Mouse (Mus musculus) lung, postnatal 0 days (tissue): ENCODE measurements around the gene Lgals7. TPM values are rescaled to one million over a fixed set of nuclear protein-coding genes. Genes with fewer than 3 reads are reported as not detected.
A peak's percentile ranks its signal among the peaks of the same experiment; 100 is the strongest.

Experiments used
- ATAC-seq: fragments of 200-750 bp; cut with Nextera tagmentation; 2 replicates; pipeline ENCODE4 v1.8.0; 2017; ENCODE audit warnings: moderate library complexity
- DNase-seq: peaks from one replicate; pipeline ENCODE4 v3.0.0-alpha.2; 2016; ENCODE audit warnings: low spot score
- H3K27ac ChIP-seq: fragments of 300-500 bp; sonication (generic); 2 replicates; pipeline ENCODE4 v1.5.1; 2014; ENCODE audit warnings: antibody characterized with exemption, mild to moderate bottlenecking, low read length, mixed read lengths
- H3K27me3 ChIP-seq: fragments of 300-500 bp; sonication (generic); replicated peaks from 2 replicates; pipeline ENCODE4 v1.6.1; 2014; ENCODE audit warnings: low read length, mixed read lengths; ENCODE audit not compliant: insufficient read depth
- H3K36me3 ChIP-seq: fragments of 300-500 bp; sonication (generic); 2 replicates; pipeline ENCODE4 v1.6.1; 2014; ENCODE audit warnings: low read length, mixed read lengths; ENCODE audit not compliant: insufficient read depth
- H3K4me1 ChIP-seq: fragments of 300-500 bp; sonication (generic); 2 replicates; pipeline ENCODE4 v1.6.1; 2014; ENCODE audit warnings: antibody characterized with exemption, low read depth, low read length, mixed read lengths; ENCODE audit not compliant: insufficient read depth
- H3K4me2 ChIP-seq: fragments of 300-500 bp; sonication (generic); replicated peaks from 2 replicates; pipeline ENCODE4 v1.6.1; 2014; ENCODE audit warnings: low read depth, mild to moderate bottlenecking, low read length, moderate library complexity, mixed read lengths
- H3K4me3 ChIP-seq: fragments of 300-500 bp; sonication (generic); 2 replicates; pipeline ENCODE4 v1.5.1; 2014; ENCODE audit warnings: low read depth, low read length
- H3K9ac ChIP-seq: fragments of 300-500 bp; sonication (generic); replicated peaks from 2 replicates; pipeline ENCODE4 v1.6.1; 2014; ENCODE audit warnings: low read depth, mild to moderate bottlenecking
- H3K9me3 ChIP-seq: fragments of 300-500 bp; sonication (generic); 2 replicates; pipeline ENCODE4 v1.6.1; 2016; ENCODE audit warnings: low read length, mixed read lengths
- CTCF ChIP-seq: IDR thresholded peaks from 2 replicates; pipeline ENCODE4 v1.5.1; 2016; ENCODE audit warnings: antibody characterized with exemption, mild to moderate bottlenecking
- EP300 ChIP-seq: IDR thresholded peaks from 2 replicates; pipeline ENCODE4 v1.6.1; 2016; ENCODE audit warnings: antibody characterized with exemption, mild to moderate bottlenecking, control low read depth
- WGBS: fragments of 180-500 bp; shearing (Covaris S2); extraction: QIAGEN DNeasy Blood & Tissue Kit; methylation state at CpG from one replicate; pipeline ENCODE4 v1.1.7; 2014; 5-methylcytosine and 5-hydroxymethylcytosine counted together
- polyA plus RNA-seq: library from polyadenylated mRNA; unstranded; fragments of >200 nt; fragmentation: Nextera tagmentation; extraction: Ambion mirVana; gene quantifications from 2 replicates; pipeline ENCODE4 v1.2.1, GENCODE M21; 2015

The Lgals7 gene
- polyA plus RNA-seq, 1 experiment from 2014 or later: 3.0 TPM

DNA sequence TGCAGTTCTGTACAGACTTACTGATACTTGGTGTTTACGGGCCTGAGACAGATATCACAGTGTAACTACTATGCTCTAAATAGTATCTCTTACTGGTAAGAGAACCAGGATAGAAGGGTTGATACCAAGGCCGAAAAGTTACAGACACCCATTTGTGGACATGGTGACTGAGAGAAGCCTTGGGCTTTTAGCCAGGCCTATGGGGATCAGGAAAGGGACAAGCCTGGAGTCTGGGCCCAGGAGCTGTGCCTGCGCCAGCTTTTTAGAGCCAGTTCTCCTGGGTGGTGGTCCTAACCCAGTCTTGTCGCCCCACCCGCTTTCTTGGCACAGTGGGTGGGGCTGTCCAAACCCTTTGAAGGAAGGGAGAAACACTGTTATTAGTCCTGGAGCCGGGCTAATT lies 38.5 kb downstream of the Lgals7 start:
- no peak overlapping the region for H3K27ac ChIP-seq
- H3K4me1 ChIP-seq: no peaks in the 10 kb centered on the region
- H3K4me2 ChIP-seq: no peak overlapping the region
- H3K9me3 ChIP-seq: no peaks in the 10 kb centered on the region
- peaks cover 59% of the 10 kb centered on the region for H3K36me3 ChIP-seq
- no peak for TF ChIP-seq EP300
- TF ChIP-seq CTCF: no peak
- no peak for ATAC-seq
- no peaks in the 10 kb centered on the region for H3K27me3 ChIP-seq
- no peak overlapping the region for H3K4me3 ChIP-seq
- H3K9ac ChIP-seq: no peak overlapping the region
- DNase-seq: no peak
- WGBS: 94% methylated on average over 6 of the region's 6 CpGs

GRCm38 (mm10) chr7:28902809-28903208 lies 39.2 kb downstream of the Lgals7 start:
- WGBS: 92% methylated on average over 3 of the region's 3 CpGs
- H3K4me3 ChIP-seq: no peak overlapping the region
- no peaks in the 10 kb centered on the region for H3K4me1 ChIP-seq
- no peak overlapping the region for H3K4me2 ChIP-seq
- no peak for TF ChIP-seq EP300
- H3K27ac ChIP-seq: no peak overlapping the region
- no peak for DNase-seq
- no peak for ATAC-seq
- H3K36me3 ChIP-seq: peaks cover 55% of the 10 kb centered on the region
- H3K27me3 ChIP-seq: no peaks in the 10 kb centered on the region
- no peak overlapping the region for H3K9ac ChIP-seq
- H3K9me3 ChIP-seq: no peaks in the 10 kb centered on the region

GRCm38 (mm10) chr7:28903778-28904177 lies 40.1 kb downstream of the Lgals7 start:
- 70% methylated on average over 10 of the region's 10 CpGs for WGBS

DNA sequence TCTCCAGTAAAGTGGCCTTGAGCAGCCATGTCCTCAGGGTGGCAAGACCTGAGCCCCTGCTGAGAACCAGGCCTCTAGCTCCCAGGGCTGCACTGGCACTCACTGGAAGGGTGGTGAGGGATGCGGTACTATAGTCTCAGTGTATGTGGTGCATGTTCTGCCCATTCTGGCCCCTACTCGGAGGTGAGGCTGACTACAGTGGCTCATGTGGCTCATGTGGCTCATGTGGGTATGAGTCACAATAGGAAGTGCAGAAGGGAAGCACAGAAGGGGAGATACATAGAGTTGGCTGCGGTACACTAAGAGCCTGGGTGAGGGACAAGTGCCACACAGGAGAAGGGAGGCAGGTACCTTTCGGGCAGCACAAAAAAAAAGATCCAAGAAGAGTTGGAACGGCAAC lies 43.5 kb downstream of the Lgals7 start:
- ATAC-seq (no peak), DNase-seq (no peak)
- Histone ChIP-seq H3K27ac (no peak overlapping the region), H3K36me3 (peaks cover 63% of the 10 kb centered on the region), H3K27me3 (no peaks in the 10 kb centered on the region), H3K9me3 (no peaks in the 10 kb centered on the region), H3K4me3 (no peak overlapping the region), H3K9ac (no peak overlapping the region), H3K4me1 (no peaks in the 10 kb centered on the region; the same call in 1 of the 2 replicates), H3K4me2 (no peak overlapping the region)
- WGBS: 83% methylated on average over 5 of the region's 5 CpGs
- TF ChIP-seq EP300 (no peak), CTCF (no peak)

More at GRCm38 (mm10) chr7:28903778-28904177, 40.1 kb downstream of the Lgals7 start:
- ATAC-seq (peak; percentile 51), DNase-seq (no peak)
- Histone ChIP-seq H3K4me2 (no peak overlapping the region), H3K36me3 (peaks cover 57% of the 10 kb centered on the region), H3K4me1 (no peaks in the 10 kb centered on the region), H3K9me3 (no peaks in the 10 kb centered on the region), H3K9ac (no peak overlapping the region), H3K27ac (no peak overlapping the region), H3K4me3 (no peak overlapping the region), H3K27me3 (no peaks in the 10 kb centered on the region)
- TF ChIP-seq EP300: no peak
- no peak for TF ChIP-seq CTCF

DNA sequence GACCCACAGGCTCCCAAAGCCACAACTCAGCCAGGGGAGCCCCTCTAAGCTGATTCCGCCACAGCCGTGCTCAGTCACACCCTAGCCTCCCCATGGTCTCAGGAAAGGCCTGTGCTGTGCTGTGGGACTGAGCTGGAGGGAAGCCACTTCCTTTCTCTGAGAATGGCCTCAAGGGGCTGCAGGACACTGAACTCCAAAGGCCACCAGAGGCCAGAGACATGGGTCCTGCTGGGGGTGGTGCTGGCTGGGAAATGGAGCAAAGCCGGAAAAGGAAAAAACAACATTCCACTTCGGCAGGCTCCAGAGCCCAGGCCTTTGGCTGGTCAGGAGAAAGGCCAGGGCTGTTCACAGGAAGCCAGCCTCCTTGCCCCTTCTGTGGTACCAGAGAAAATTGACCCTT lies 48.0 kb downstream of the Lgals7 start:
- peak; percentile 71 for DNase-seq
- WGBS: 50% methylated on average over 4 of the region's 4 CpGs

GRCm38 (mm10) chr7:28913171-28913570 lies 49.5 kb downstream of the Lgals7 start:
- TF ChIP-seq CTCF (no peak), EP300 (no peak)
- Histone ChIP-seq H3K4me2 (no peak overlapping the region), H3K27ac (no peak overlapping the region), H3K4me1 (peaks cover 4% of the 10 kb centered on the region; the same call in 1 of the 2 replicates), H3K9me3 (no peaks in the 10 kb centered on the region), H3K27me3 (no peaks in the 10 kb centered on the region), H3K9ac (no peak overlapping the region), H3K4me3 (no peak overlapping the region), H3K36me3 (peaks cover 60% of the 10 kb centered on the region)
- WGBS: 82% methylated on average over 11 of the region's 11 CpGs
- no peak for DNase-seq
- ATAC-seq: no peak

More for the DNA sequence above, 48.0 kb downstream of the Lgals7 start:
- no peak overlapping the region for H3K4me3 ChIP-seq
- H3K36me3 ChIP-seq: peaks cover 68% of the 10 kb centered on the region
- peak overlapping the region; percentile 72 for H3K27ac ChIP-seq
- no peaks in the 10 kb centered on the region for H3K9me3 ChIP-seq
- ATAC-seq: peak; percentile 92
- H3K9ac ChIP-seq: no peak overlapping the region
- no peaks in the 10 kb centered on the region; the same call in 1 of the 2 replicates for H3K4me1 ChIP-seq
- no peaks in the 10 kb centered on the region for H3K27me3 ChIP-seq
- no peak overlapping the region for H3K4me2 ChIP-seq
- TF ChIP-seq EP300: peak; percentile 73
- TF ChIP-seq CTCF: peak; percentile 64

Other genes starting within 250 kb of the Lgals7 start
- gene Acp7, start 232.5 kb upstream of the Lgals7 start, polyA plus RNA-seq: not detected in 2 replicates
- 2.3 and 2.8 TPM in 2 replicates for gene Fbxo27, start 171.0 kb upstream of the Lgals7 start, polyA plus RNA-seq
- 10.9 and 11.0 TPM in 2 replicates for gene Fbxo17, start 147.0 kb upstream of the Lgals7 start, polyA plus RNA-seq
- gene Mrps12, start 122.0 kb upstream of the Lgals7 start, polyA plus RNA-seq: 99.7 and 101 TPM in 2 replicates
- gene Sars2, start 121.9 kb upstream of the Lgals7 start, polyA plus RNA-seq: 6.0 and 7.0 TPM in 2 replicates
- not detected in 2 replicates for gene Ccer2, start 107.7 kb upstream of the Lgals7 start, polyA plus RNA-seq
- 55.4 and 57.1 TPM in 2 replicates for gene Sirt2, start 97.1 kb upstream of the Lgals7 start, polyA plus RNA-seq
- 42.3 and 42.7 TPM in 2 replicates for gene Nfkbib, start 96.3 kb upstream of the Lgals7 start, polyA plus RNA-seq
- gene Rinl, start 74.9 kb upstream of the Lgals7 start, polyA plus RNA-seq: 10.2 and 12.9 TPM in 2 replicates
- gene Hnrnpl, start 55.3 kb upstream of the Lgals7 start, polyA plus RNA-seq: 151 and 154 TPM in 2 replicates
- 287 and 308 TPM in 2 replicates for gene Ech1, start 38.6 kb upstream of the Lgals7 start, polyA plus RNA-seq
- 14.9 and 15.6 TPM in 2 replicates for gene Lgals4, start 30.0 kb upstream of the Lgals7 start, polyA plus RNA-seq
- 0.27 and 0.33 TPM in 2 replicates for gene Capn12, start 17.6 kb downstream of the Lgals7 start, polyA plus RNA-seq
- 202 and 218 TPM in 2 replicates for gene Actn4, start 98.5 kb downstream of the Lgals7 start, polyA plus RNA-seq
- 287 and 294 TPM in 2 replicates for gene Eif3k, start 118.0 kb downstream of the Lgals7 start, polyA plus RNA-seq
- 2.0 and 3.5 TPM in 2 replicates for gene Map4k1, start 118.2 kb downstream of the Lgals7 start, polyA plus RNA-seq